Mouse (Mus musculus): Measurements from ENCODE around the gene Rad50. TPM values are rescaled to one million over a fixed set of nuclear protein-coding genes. Genes with fewer than 3 reads are reported as not detected.
A peak's percentile ranks its signal among the peaks of the same experiment; 100 is the strongest.

The Rad50 gene
- polyA plus RNA-seq, 1 experiment = 20.4 TPM

GRCm38 (mm10) chr11:53662794-53663674, 44.1 kb downstream of the Rad50 start:
- Histone ChIP-seq H3K27ac (ENCODE audit: insufficient read depth, low read depth, low read length) (peak overlapping the region; percentile 52), H3K4me3 (ENCODE audit: insufficient read depth, low read length) (no peak overlapping the region), H3K4me1 (ENCODE audit: control insufficient read depth, insufficient read depth, low read length) (peaks cover 25% of the 10 kb centered on the region)
- TF ChIP-seq CTCF (IDR thresholded peaks at IDR 0.05; ENCODE audit: low read depth, low read length) = no peak
- no peak for TF ChIP-seq POLR2A (IDR thresholded peaks at IDR 0.05; ENCODE audit: borderline replicate concordance, low read depth, low read length)

- Histone ChIP-seq H3K4me3 (ENCODE audit: insufficient read depth, low read length) (no peak overlapping the region), H3K4me1 (ENCODE audit: control insufficient read depth, insufficient read depth, low read length) (peaks cover 22% of the 10 kb centered on the region), H3K27ac (ENCODE audit: insufficient read depth, low read depth, low read length) (no peak overlapping the region)
- TF ChIP-seq POLR2A (IDR thresholded peaks at IDR 0.05; ENCODE audit: borderline replicate concordance, low read depth, low read length) = no peak
- TF ChIP-seq CTCF (IDR thresholded peaks at IDR 0.05; ENCODE audit: low read depth, low read length) = no peak
Observed at GRCm38 (mm10) chr11:53657828-53658227, 49.3 kb downstream of the Rad50 start.

DNA sequence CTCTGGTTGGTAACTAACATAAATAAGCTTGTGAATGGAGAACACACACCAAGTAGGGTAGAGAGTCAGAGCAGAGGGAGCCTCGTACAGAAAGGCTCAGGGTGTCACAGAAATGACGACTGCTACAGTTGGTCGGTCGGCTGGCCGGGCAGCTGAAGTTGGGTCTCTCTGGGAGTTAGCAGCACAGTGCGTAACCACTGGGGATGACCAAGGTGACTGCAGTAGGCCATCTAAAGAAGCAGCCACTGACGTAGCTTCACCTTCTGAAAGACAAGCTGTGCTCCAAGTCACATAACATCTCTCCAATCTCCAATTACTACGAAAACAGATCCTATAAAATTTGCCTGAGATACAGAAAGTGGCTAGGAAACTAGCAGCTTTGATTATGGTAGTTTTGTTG, 49.7 kb downstream of the Rad50 start:
- Histone ChIP-seq H3K4me3 (ENCODE audit: insufficient read depth, low read length) (no peak overlapping the region), H3K27ac (ENCODE audit: insufficient read depth, low read depth, low read length) (no peak overlapping the region), H3K4me1 (ENCODE audit: control insufficient read depth, insufficient read depth, low read length) (peaks cover 18% of the 10 kb centered on the region)
- TF ChIP-seq POLR2A (IDR thresholded peaks at IDR 0.05; ENCODE audit: borderline replicate concordance, low read depth, low read length) (no peak), CTCF (IDR thresholded peaks at IDR 0.05; ENCODE audit: low read depth, low read length) (no peak)

DNA sequence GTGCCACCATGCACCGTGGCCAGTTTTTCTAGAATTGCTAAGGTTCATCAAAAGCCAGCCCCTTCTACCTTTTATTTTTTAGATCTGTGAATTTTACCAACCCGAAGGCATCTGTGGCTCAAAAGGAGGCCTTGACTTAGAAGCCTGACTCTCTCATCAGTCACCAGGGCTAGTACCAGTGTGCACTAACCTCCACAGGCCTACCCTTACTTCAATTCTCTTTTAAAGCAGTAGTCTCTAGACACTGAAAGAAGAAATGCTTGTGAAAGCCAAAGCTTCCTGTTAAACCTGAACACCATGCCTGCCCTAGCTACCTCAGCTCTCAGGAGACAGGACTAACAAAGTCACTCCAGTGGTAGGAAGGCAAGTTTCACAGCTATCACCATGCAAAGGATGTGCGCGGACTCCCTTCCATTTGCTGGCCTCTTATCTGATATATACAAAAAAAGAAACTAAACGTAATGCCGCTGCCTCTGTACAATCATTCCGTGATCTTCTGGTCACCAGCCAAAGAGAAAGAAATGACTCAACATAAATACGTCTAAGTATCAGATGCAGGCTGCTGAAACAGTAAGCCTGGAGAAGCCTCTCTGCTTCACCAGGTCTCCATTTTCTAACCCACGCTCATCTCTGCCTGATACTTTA, 50.4 kb downstream of the Rad50 start:
- H3K27ac ChIP-seq (ENCODE audit: insufficient read depth, low read depth, low read length) = no peak overlapping the region
- no peak overlapping the region for H3K4me3 ChIP-seq (ENCODE audit: insufficient read depth, low read length)
- TF ChIP-seq CTCF (IDR thresholded peaks at IDR 0.05; ENCODE audit: low read depth, low read length) (no peak), POLR2A (IDR thresholded peaks at IDR 0.05; ENCODE audit: borderline replicate concordance, low read depth, low read length) (no peak)
- H3K4me1 ChIP-seq (ENCODE audit: control insufficient read depth, insufficient read depth, low read length) = peaks cover 13% of the 10 kb centered on the region

DNA sequence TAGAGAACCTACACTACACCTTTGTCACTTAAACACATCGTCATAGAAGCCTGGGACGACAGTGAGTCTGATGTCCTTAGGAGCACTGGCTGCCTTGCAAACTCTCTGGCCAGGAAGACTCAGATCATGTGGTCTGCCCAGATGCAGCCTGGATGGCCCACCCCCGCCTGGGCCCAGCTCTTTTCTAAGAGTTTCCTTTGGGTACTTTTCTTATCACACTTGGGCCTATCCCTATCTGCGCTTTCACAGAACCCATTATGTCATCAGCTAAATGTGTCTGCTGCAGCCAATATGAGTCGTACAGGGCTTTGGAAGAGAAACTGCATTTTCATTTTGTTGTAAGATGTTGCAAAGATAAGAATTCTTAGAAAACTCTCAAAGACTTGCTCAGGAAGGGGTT, 52.1 kb downstream of the Rad50 start:
- Histone ChIP-seq H3K4me3 (ENCODE audit: insufficient read depth, low read length) (no peak overlapping the region), H3K27ac (ENCODE audit: insufficient read depth, low read depth, low read length) (no peak overlapping the region), H3K4me1 (ENCODE audit: control insufficient read depth, insufficient read depth, low read length) (peaks cover 7% of the 10 kb centered on the region)
- TF ChIP-seq CTCF (IDR thresholded peaks at IDR 0.05; ENCODE audit: low read depth, low read length) = no peak
- no peak for TF ChIP-seq POLR2A (IDR thresholded peaks at IDR 0.05; ENCODE audit: borderline replicate concordance, low read depth, low read length)

DNA sequence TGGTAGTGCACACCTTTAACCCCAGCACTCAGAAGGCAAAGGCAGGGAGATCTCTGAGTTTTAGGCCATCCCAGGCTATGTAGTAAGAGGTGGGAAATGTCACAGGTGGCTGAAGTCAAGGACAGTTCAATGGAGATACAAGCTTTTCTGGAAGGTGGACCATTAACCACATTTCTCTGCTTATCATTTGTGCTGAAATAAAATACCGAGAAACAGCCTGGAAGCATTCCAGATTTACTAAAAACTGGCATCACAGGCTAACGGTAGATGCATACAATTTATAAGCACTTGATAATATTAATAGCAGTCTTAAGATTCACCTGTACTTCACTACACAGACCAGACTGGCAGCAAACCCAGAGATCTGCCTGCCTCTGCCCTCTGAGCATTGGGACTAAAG, 54.7 kb downstream of the Rad50 start:
- peaks cover 3% of the 10 kb centered on the region for H3K4me1 ChIP-seq (ENCODE audit: control insufficient read depth, insufficient read depth, low read length)
- no peak overlapping the region for H3K27ac ChIP-seq (ENCODE audit: insufficient read depth, low read depth, low read length)
- H3K4me3 ChIP-seq (ENCODE audit: insufficient read depth, low read length) = no peak overlapping the region
- no peak for TF ChIP-seq POLR2A (IDR thresholded peaks at IDR 0.05; ENCODE audit: borderline replicate concordance, low read depth, low read length)
- no peak for TF ChIP-seq CTCF (IDR thresholded peaks at IDR 0.05; ENCODE audit: low read depth, low read length)

- H3K27ac ChIP-seq (ENCODE audit: insufficient read depth, low read depth, low read length) = no peak overlapping the region
- H3K4me3 ChIP-seq (ENCODE audit: insufficient read depth, low read length) = no peak overlapping the region
- TF ChIP-seq CTCF (IDR thresholded peaks at IDR 0.05; ENCODE audit: low read depth, low read length) = no peak
- peaks cover 3% of the 10 kb centered on the region for H3K4me1 ChIP-seq (ENCODE audit: control insufficient read depth, insufficient read depth, low read length)
Observed at GRCm38 (mm10) chr11:53651441-53651840, 55.7 kb downstream of the Rad50 start.

DNA sequence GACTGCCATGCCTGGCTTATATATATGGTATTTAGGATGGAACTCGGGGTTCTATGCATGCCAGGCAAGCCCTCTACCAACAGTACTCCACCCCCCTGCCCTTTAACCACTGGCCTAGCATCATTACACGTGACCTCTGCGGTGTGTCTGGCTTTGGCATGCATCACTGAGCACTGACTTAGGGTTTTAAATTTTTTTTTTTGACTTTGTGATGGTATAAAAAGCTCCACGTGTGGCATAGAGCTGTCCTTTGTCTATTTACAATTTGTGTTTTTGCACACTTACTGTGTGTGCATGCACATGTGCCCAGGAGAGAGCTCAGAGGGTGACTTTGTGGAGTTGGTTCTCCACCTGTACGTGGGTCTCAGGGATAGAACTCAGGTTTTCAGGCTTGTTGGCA, 63.1 kb downstream of the Rad50 start:
- Histone ChIP-seq H3K4me3 (ENCODE audit: insufficient read depth, low read length) (no peak overlapping the region), H3K27ac (ENCODE audit: insufficient read depth, low read depth, low read length) (no peak overlapping the region), H3K4me1 (ENCODE audit: control insufficient read depth, insufficient read depth, low read length) (no peaks in the 10 kb centered on the region)
- TF ChIP-seq POLR2A (IDR thresholded peaks at IDR 0.05; ENCODE audit: borderline replicate concordance, low read depth, low read length) (no peak), CTCF (IDR thresholded peaks at IDR 0.05; ENCODE audit: low read depth, low read length) (no peak)

GRCm38 (mm10) chr11:53642744-53643279, 64.3 kb downstream of the Rad50 start:
- H3K4me1 ChIP-seq (ENCODE audit: control insufficient read depth, insufficient read depth, low read length) = no peaks in the 10 kb centered on the region
- TF ChIP-seq CTCF (IDR thresholded peaks at IDR 0.05; ENCODE audit: low read depth, low read length) (peak; percentile 35; the same call in 1 of the 2 replicates), POLR2A (IDR thresholded peaks at IDR 0.05; ENCODE audit: borderline replicate concordance, low read depth, low read length) (no peak)
- H3K4me3 ChIP-seq (ENCODE audit: insufficient read depth, low read length) = no peak overlapping the region
- no peak overlapping the region for H3K27ac ChIP-seq (ENCODE audit: insufficient read depth, low read depth, low read length)

GRCm38 (mm10) chr11:53637803-53638260, 69.3 kb downstream of the Rad50 start:
- no peak overlapping the region for H3K4me3 ChIP-seq (ENCODE audit: insufficient read depth, low read length)
- TF ChIP-seq CTCF (IDR thresholded peaks at IDR 0.05; ENCODE audit: low read depth, low read length) (no peak), POLR2A (IDR thresholded peaks at IDR 0.05; ENCODE audit: borderline replicate concordance, low read depth, low read length) (no peak)
- no peaks in the 10 kb centered on the region for H3K4me1 ChIP-seq (ENCODE audit: control insufficient read depth, insufficient read depth, low read length)
- H3K27ac ChIP-seq (ENCODE audit: insufficient read depth, low read depth, low read length) = no peak overlapping the region

All from bone marrow macrophage, adult 2 months (primary cell).